ENCODE assay signal across 17 mouse cellular contexts in the genomic region with DNA sequence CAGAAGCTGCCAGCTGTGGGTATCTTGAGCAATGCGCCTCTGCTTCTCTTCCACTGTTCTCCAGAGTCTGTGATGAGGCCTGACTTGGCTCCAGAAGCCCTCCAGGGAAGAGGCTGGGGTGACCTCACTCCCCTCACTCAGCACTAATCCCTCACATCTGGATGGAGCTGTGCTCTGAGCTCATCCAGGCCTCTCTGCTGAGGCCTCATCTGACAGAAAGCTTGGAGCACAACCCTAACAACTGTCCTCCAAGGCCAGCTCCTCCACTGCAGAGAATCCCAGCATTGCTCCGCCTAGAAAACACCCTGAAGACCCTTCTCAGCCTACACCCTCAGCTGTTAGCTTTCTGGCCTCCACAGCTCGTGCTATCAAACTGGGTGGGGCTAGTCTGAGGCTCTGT. TPM values are rescaled to one million over a fixed set of nuclear protein-coding genes. Genes with fewer than 3 reads are reported as not detected.
"Had no signal": no experiment of that assay in that cellular context is flagged by ENCODE, and none has a peak within 500 bp of the region (broad histone marks: within the 10 kb centered on the region; RNA-seq: fewer than 3 reads in every experiment).

No protein-coding gene starts in this region.

RNA-seq across cellular contexts. Expression of gene Gm9780, which starts 8.1 kb away (rescaled TPM):
- total RNA-seq: megakaryocyte progenitor cell, adult 5-6 weeks; megakaryocyte-erythroid progenitor cell, adult 5-6 weeks had no signal
- polyA plus RNA-seq: limb, embryonic 12.5 days had no signal

RNA-seq across cellular contexts. Expression of gene Cphx2, which starts 47.0 kb away (rescaled TPM):
- total RNA-seq: layer of hippocampus, adult 18-20 months; layer of hippocampus, postnatal 14 days; left cerebral cortex, adult 8-10 months; left cerebral cortex, postnatal 14 days; left cerebral cortex, postnatal 4 days; megakaryocyte progenitor cell, adult 5-6 weeks; megakaryocyte-erythroid progenitor cell, adult 5-6 weeks; midbrain, postnatal 0 days had no signal
- polyA plus RNA-seq: kidney, embryonic 16.5 days; limb, embryonic 12.5 days; liver, embryonic 12.5 days; liver, embryonic 15.5 days; midbrain, embryonic 11.5 days; midbrain, embryonic 14.5 days; midbrain, postnatal 0 days; neural tube, embryonic 12.5 days; neural tube, embryonic 15.5 days; thymus, postnatal 0 days had no signal

RNA-seq across cellular contexts. Expression of gene Cphx3, which starts 47.7 kb away (rescaled TPM):
- total RNA-seq: layer of hippocampus, adult 18-20 months; layer of hippocampus, postnatal 14 days; left cerebral cortex, adult 8-10 months; left cerebral cortex, postnatal 14 days; left cerebral cortex, postnatal 4 days; megakaryocyte progenitor cell, adult 5-6 weeks; megakaryocyte-erythroid progenitor cell, adult 5-6 weeks; midbrain, postnatal 0 days had no signal
- polyA plus RNA-seq: limb, embryonic 12.5 days; liver, embryonic 12.5 days; midbrain, embryonic 11.5 days; midbrain, embryonic 14.5 days; midbrain, postnatal 0 days; neural tube, embryonic 12.5 days; neural tube, embryonic 15.5 days; thymus, postnatal 0 days had no signal

RNA-seq across cellular contexts. Expression of gene Duxbl1, which starts 56.0 kb away (rescaled TPM):
- total RNA-seq: megakaryocyte progenitor cell, adult 5-6 weeks; megakaryocyte-erythroid progenitor cell, adult 5-6 weeks had no signal
- polyA plus RNA-seq: liver, embryonic 12.5 days; liver, embryonic 15.5 days had no signal
